Comparison of ENCODE assay signal across 23 mouse cellular contexts in the genomic region with DNA sequence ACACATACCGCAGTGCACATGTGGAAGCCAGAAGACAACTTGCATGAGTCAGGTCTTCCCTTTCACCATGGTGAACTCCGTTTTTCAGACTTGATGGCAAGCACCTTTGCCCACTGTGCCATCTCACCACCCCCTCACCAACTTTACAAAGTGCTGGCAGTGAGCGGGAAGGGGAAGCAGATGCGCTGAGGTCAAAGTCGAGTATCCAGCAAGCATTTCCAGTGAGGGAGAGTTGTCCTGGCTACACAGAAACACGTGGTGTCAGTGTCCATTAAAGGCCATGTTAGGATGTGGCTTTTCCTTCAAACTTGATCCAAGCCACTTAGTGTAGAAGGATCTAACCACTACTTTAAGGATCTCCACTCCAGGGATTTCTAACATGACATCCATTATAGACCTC. TPM values are rescaled to one million over a fixed set of nuclear protein-coding genes. Genes with fewer than 3 reads are reported as not detected.
DNase-seq lines count a peak whose midpoint lies in the region; ATAC-seq and TF ChIP-seq lines count a peak whose summit lies in the region.
"Had no signal": no experiment of that assay in that cellular context is flagged by ENCODE, and none has a peak within 500 bp of the region (broad histone marks: within the 10 kb centered on the region; RNA-seq: fewer than 3 reads in every experiment).

No protein-coding gene starts in this region.

- H3K9ac ChIP-seq in lung, embryonic 14.5 days: no peak overlapping the region
- no peak overlapping the region for H3K9ac ChIP-seq in limb, embryonic 14.5 days (ENCODE audit: low read depth, low read length, severe bottlenecking)
- H3K9ac ChIP-seq: forebrain, embryonic 12.5 days; hindbrain, embryonic 14.5 days; liver, embryonic 15.5 days; midbrain, embryonic 13.5 days; neural tube, embryonic 15.5 days had no signal

- TF ChIP-seq POLR2A in limb, embryonic 14.5 days (IDR thresholded peaks at IDR 0.05; ENCODE audit: borderline replicate concordance, extremely low read depth, insufficient read depth, insufficient read length): no peak

- H3K4me3 ChIP-seq in lung, embryonic 14.5 days (ENCODE audit: low read depth, low read length): no peak overlapping the region
- H3K4me3 ChIP-seq in limb, embryonic 14.5 days (replicated peaks; ENCODE audit: low read length): no peak overlapping the region
- H3K4me3 ChIP-seq: forebrain, embryonic 12.5 days; liver, embryonic 15.5 days; midbrain, embryonic 13.5 days; myocyte; neural tube, embryonic 15.5 days had no signal

- no peak for TF ChIP-seq CTCF in lung, embryonic 14.5 days (IDR thresholded peaks at IDR 0.05; ENCODE audit: low read depth)

- peaks cover 51% of the 10 kb centered on the region for H3K36me3 ChIP-seq in lung, embryonic 14.5 days (ENCODE audit: insufficient read depth)
- H3K36me3 ChIP-seq in limb, embryonic 14.5 days (ENCODE audit: control insufficient read depth, insufficient read depth, low read length): peaks cover 37% of the 10 kb centered on the region
- H3K36me3 ChIP-seq: neural tube, embryonic 15.5 days had no signal

- DNase-seq in cerebellum, adult 11-12 months: peak; percentile 26
- DNase-seq in cerebellum, adult 9-11 months: no peak
- DNase-seq in lung, embryonic 14.5 days: no peak
- no peak for DNase-seq in lung, postnatal 10 days
- DNase-seq in limb, embryonic 14.5 days (ENCODE audit: low spot score): no peak
- DNase-seq in yolk sac, embryonic 10.5 days (ENCODE audit: low spot score): peak; percentile 38
- DNase-seq in layer of hippocampus, adult 18-20 months (ENCODE audit: low spot score in 2 of 2): no peak
- DNase-seq: adrenal gland, postnatal 10 days; heart, adult 18-20 months; heart, postnatal 36 days; kidney, adult 11 months; spleen, adult 18-20 months; thymus, adult 2 months had no signal

- peak overlapping the region; percentile 92 for H3K27ac ChIP-seq in lung, embryonic 14.5 days (ENCODE audit: low read depth)
- H3K27ac ChIP-seq in limb, embryonic 14.5 days (replicated peaks; ENCODE audit: low read depth, low read length): peak overlapping the region; percentile 55; the same call in 1 of the 2 replicates
- H3K27ac ChIP-seq: forebrain, embryonic 12.5 days; hindbrain, embryonic 14.5 days; liver, embryonic 15.5 days; neural tube, embryonic 15.5 days had no signal

- peaks cover 12% of the 10 kb centered on the region for H3K4me1 ChIP-seq in lung, embryonic 14.5 days (ENCODE audit: insufficient read depth)
- H3K4me1 ChIP-seq in limb, embryonic 14.5 days (ENCODE audit: control insufficient read depth, insufficient read depth, low read length): peaks cover 10% of the 10 kb centered on the region; the same call in 1 of the 2 replicates
- H3K4me1 ChIP-seq: forebrain, embryonic 12.5 days had no signal

- no peak overlapping the region for H3K4me2 ChIP-seq in lung, embryonic 14.5 days
- no peak overlapping the region for H3K4me2 ChIP-seq in limb, embryonic 14.5 days (replicated peaks; ENCODE audit: low read depth, low read length, severe bottlenecking)
- H3K4me2 ChIP-seq: forebrain, embryonic 12.5 days; hindbrain, embryonic 14.5 days; liver, embryonic 15.5 days; midbrain, embryonic 13.5 days; neural tube, embryonic 15.5 days had no signal

- 71% methylated on average over 6 of the region's 6 CpGs for WGBS in lung, embryonic 14.5 days
- 88% methylated on average over 6 of the region's 6 CpGs for WGBS in limb, embryonic 14.5 days

- no peaks in the 10 kb centered on the region for H3K27me3 ChIP-seq in lung, embryonic 14.5 days (ENCODE audit: insufficient read depth, low read length)
- no peaks in the 10 kb centered on the region for H3K27me3 ChIP-seq in limb, embryonic 14.5 days (ENCODE audit: control insufficient read depth, insufficient read depth, low read length)
- H3K27me3 ChIP-seq: forebrain, embryonic 12.5 days; liver, embryonic 15.5 days; midbrain, embryonic 13.5 days; neural tube, embryonic 15.5 days had no signal

- H3K9me3 ChIP-seq in lung, embryonic 14.5 days (ENCODE audit: low read depth, low read length): no peaks in the 10 kb centered on the region
- H3K9me3 ChIP-seq in limb, embryonic 14.5 days (ENCODE audit: control insufficient read depth, low read length): no peaks in the 10 kb centered on the region
- H3K9me3 ChIP-seq: forebrain, embryonic 12.5 days; liver, embryonic 15.5 days; neural tube, embryonic 15.5 days had no signal

- peak; percentile 28; the same call in 1 of the 2 replicates for ATAC-seq in lung, embryonic 14.5 days (ENCODE audit: insufficient read depth)
- ATAC-seq in limb, embryonic 14.5 days (ENCODE audit: low FRiP score, low read depth): no peak; the same call in 1 of the 2 replicates
- ATAC-seq in granulocyte monocyte progenitor cell, adult 5-6 weeks (replicated peaks; ENCODE audit: poor library complexity, severe bottlenecking): no peak
- ATAC-seq: midbrain, embryonic 13.5 days had no signal

RNA-seq across cellular contexts. Expression of gene Tmem209, which starts 31.8 kb away (rescaled TPM):
- 43.5 and 44.7 TPM in 2 replicates for polyA plus RNA-seq in lung, embryonic 14.5 days (2014; fragmentation: Nextera tagmentation; extraction: Ambion mirVana)
- polyA plus RNA-seq in limb, embryonic 14.5 days (2012; rRNA removed): 47.5 and 63.2 TPM in 2 replicates
- polyA plus RNA-seq in limb, embryonic 14.5 days (2014; fragmentation: Nextera tagmentation; extraction: Ambion mirVana): 28.3 and 34.7 TPM in 2 replicates
- 10 to 100 TPM; 18.6 to 23.3 TPM for total RNA-seq in layer of hippocampus, adult 18-20 months (2021)
- 45.0 and 65.8 TPM in 2 replicates for total RNA-seq in granulocyte monocyte progenitor cell, adult 5-6 weeks (2014; fragmentation: Nextera tagmentation)
- total RNA-seq in granulocyte monocyte progenitor cell, adult 5-6 weeks (2017): 34.0 and 38.2 TPM in 2 replicates

RNA-seq across cellular contexts. Expression of gene Ssmem1, which starts 31.9 kb away (rescaled TPM):
- polyA plus RNA-seq in lung, embryonic 14.5 days (2014; fragmentation: Nextera tagmentation; extraction: Ambion mirVana): 0.16 and 0.49 TPM in 2 replicates
- polyA plus RNA-seq in limb, embryonic 14.5 days (2012; rRNA removed): 0.10 and 0.12 TPM in 2 replicates
- polyA plus RNA-seq in limb, embryonic 14.5 days (2014; fragmentation: Nextera tagmentation; extraction: Ambion mirVana): 0.17 TPM in 1 of 2 replicates, not detected in the other
- under 1 TPM; 0.54 to 0.63 TPM for total RNA-seq in layer of hippocampus, adult 18-20 months (2021)
- not detected in 2 replicates for total RNA-seq in granulocyte monocyte progenitor cell, adult 5-6 weeks (2014; fragmentation: Nextera tagmentation)
- total RNA-seq in granulocyte monocyte progenitor cell, adult 5-6 weeks (2017): 0.21 TPM in 1 of 2 replicates, not detected in the other
- polyA plus RNA-seq: frontal cortex, adult 2 months; heart, embryonic 14.5 days; large intestine, adult 2 months; midbrain, embryonic 13.5 days; neural tube, embryonic 15.5 days; thymus, adult 2 months had no signal

Comparison
In these comparisons a context has a peak if more than half of its experiments do, and no peak if none do; other contexts are left out.
1. DNase-seq: peak in cerebellum, adult 11-12 months (single experiment) and yolk sac, embryonic 10.5 days (single experiment); none in cerebellum, adult 9-11 months (single experiment), lung, embryonic 14.5 days (single experiment), lung, postnatal 10 days (single experiment), limb, embryonic 14.5 days (single experiment) and layer of hippocampus, adult 18-20 months (0 of 2).